ENCODE assay signal across 9 mouse cellular contexts in genomic region chr13:44541243-44541653, GRCm38 (mm10).
DNase-seq lines count a peak whose midpoint lies in the region; ATAC-seq lines count a peak whose summit lies in the region.
"Had no signal": no experiment of that assay in that cellular context is flagged by ENCODE, and none has a peak within 500 bp of the region (broad histone marks: within the 10 kb centered on the region; RNA-seq: fewer than 3 reads in every experiment).

No protein-coding gene starts in this region.

- no peak overlapping the region for H3K27ac ChIP-seq in limb, embryonic 15.5 days
- H3K27ac ChIP-seq: liver, embryonic 15.5 days had no signal

- no peaks in the 10 kb centered on the region for H3K9me3 ChIP-seq in limb, embryonic 15.5 days
- H3K9me3 ChIP-seq: liver, embryonic 15.5 days had no signal

- intact Hi-C loops in left cerebral cortex, postnatal 25 days (cut with DNase I): no loop called here

- H3K27me3 ChIP-seq in limb, embryonic 15.5 days: no peaks in the 10 kb centered on the region
- H3K27me3 ChIP-seq: liver, embryonic 15.5 days had no signal

- H3K4me1 ChIP-seq in limb, embryonic 15.5 days: no peaks in the 10 kb centered on the region
- H3K4me1 ChIP-seq: liver, embryonic 15.5 days had no signal

- DNase-seq in adrenal gland, adult 2 months: peak; percentile 54
- DNase-seq in adrenal gland, postnatal 4 days (ENCODE audit: low spot score in 2 of 2): no peak
- DNase-seq in ovary, postnatal 36 days (ENCODE audit: low spot score): peak; percentile 20
- no peak for DNase-seq in ovary, postnatal 10 days (ENCODE audit: low spot score)
- peak; percentile 92 for DNase-seq in gastrocnemius, postnatal 25 days
- no peak for DNase-seq in left cerebral cortex, postnatal 25 days (ENCODE audit: low spot score in 2 of 2)

- H3K4me3 ChIP-seq in limb, embryonic 15.5 days: no peak overlapping the region
- H3K4me3 ChIP-seq: liver, embryonic 15.5 days had no signal

- no peak overlapping the region for H3K4me2 ChIP-seq in limb, embryonic 15.5 days
- H3K4me2 ChIP-seq: liver, embryonic 15.5 days had no signal

- WGBS in limb, embryonic 15.5 days: 52% methylated on average over 5 of the region's 5 CpGs

- 0 out of 2 replicates have a peak, but pooled peaks have one; percentile 30 for ATAC-seq in limb, embryonic 15.5 days (ENCODE audit: insufficient number of reproducible peaks, low FRiP score, low TSS enrichment, low read depth)
- ATAC-seq in inflammation-experienced regulatory T-cells, adult 6 months: no peak

- H3K36me3 ChIP-seq in limb, embryonic 15.5 days: no peaks in the 10 kb centered on the region
- H3K36me3 ChIP-seq: liver, embryonic 15.5 days had no signal

- H3K9ac ChIP-seq in limb, embryonic 15.5 days: no peak overlapping the region
- H3K9ac ChIP-seq: liver, embryonic 15.5 days had no signal

Comparison
In these comparisons a context has a peak if more than half of its experiments do, and no peak if none do; other contexts are left out.
1. DNase-seq: peak in adrenal gland, adult 2 months (single experiment), ovary, postnatal 36 days (single experiment) and gastrocnemius, postnatal 25 days (single experiment); none in adrenal gland, postnatal 4 days (0 of 2), ovary, postnatal 10 days (single experiment) and left cerebral cortex, postnatal 25 days (0 of 2).